Mouse (Mus musculus) urinary bladder, adult 18-20 months (tissue): ENCODE data around the gene Rps11.

ENCODE experiments used
- DNase-seq, 2 experiments: peaks; one replicate each; pipeline ENCODE4 v3.0.0; 2022; ENCODE audit warnings: low spot score in 2 of 2, mixed read lengths in 2 of 2

Rps11 gene

GRCm38 (mm10) chr7:45088597-45088996, 35.6 kb downstream of the Rps11 start:
- no peak for DNase-seq

- no peak for DNase-seq
Measured at GRCm38 (mm10) chr7:45086084-45086483, 38.2 kb downstream of the Rps11 start.

- no peak for DNase-seq
Measured at GRCm38 (mm10) chr7:45083300-45083890, 40.8 kb downstream of the Rps11 start.

- DNase-seq = no peak
Measured at GRCm38 (mm10) chr7:45082401-45083299, 41.6 kb downstream of the Rps11 start.

GRCm38 (mm10) chr7:45081016-45081415, 43.2 kb downstream of the Rps11 start:
- no peak for DNase-seq

GRCm38 (mm10) chr7:45079856-45080255, 44.4 kb downstream of the Rps11 start:
- peak; percentile 79 to 89 for DNase-seq

- peak; percentile 55 to 62 for DNase-seq
Measured at GRCm38 (mm10) chr7:45078513-45078912, 45.7 kb downstream of the Rps11 start.

GRCm38 (mm10) chr7:45077829-45078228, 46.4 kb downstream of the Rps11 start:
- DNase-seq = no peak

GRCm38 (mm10) chr7:45077322-45077721, 46.9 kb downstream of the Rps11 start:
- no peak for DNase-seq

- DNase-seq = no peak
Measured at GRCm38 (mm10) chr7:45076501-45076900, 47.7 kb downstream of the Rps11 start.

GRCm38 (mm10) chr7:45075405-45075804, 48.8 kb downstream of the Rps11 start:
- no peak for DNase-seq

GRCm38 (mm10) chr7:45073949-45074348, 50.3 kb downstream of the Rps11 start:
- DNase-seq = no peak

GRCm38 (mm10) chr7:45073171-45073707, 51.0 kb downstream of the Rps11 start:
- no peak for DNase-seq
